Mouse (Mus musculus) bone marrow macrophage, adult 2 months (primary cell): Measurements from ENCODE around the gene Txndc11.

ENCODE experiments used
- CTCF ChIP-seq: IDR thresholded peaks from 2 replicates; pipeline ENCODE4 v1.5.1; 2012; ENCODE audit warnings: low read depth, mild to moderate bottlenecking, low read length, moderate library complexity
- POLR2A ChIP-seq: IDR thresholded peaks from 2 replicates; pipeline ENCODE4 v1.6.1; 2012; ENCODE audit warnings: mild to moderate bottlenecking, low read depth, low read length, borderline replicate concordance

- TF ChIP-seq CTCF (no peak), POLR2A (no peak)
These were observed 83.3 kb downstream of the Txndc11 start for GRCm38 (mm10) chr16:11051134-11051533.
